Mouse (Mus musculus) erythroblast, embryonic 14.5 days (primary cell): ENCODE results near the gene Otub2.

Experiments used
- GATA1 ChIP-seq: IDR thresholded peaks from 2 replicates; pipeline ENCODE4 v1.6.1; 2012; ENCODE audit warnings: low read length, inconsistent platforms, mixed read lengths
- TAL1 ChIP-seq: IDR thresholded peaks from 3 replicates; pipeline ENCODE4 v1.6.1; 2012; ENCODE audit warnings: low read length, inconsistent platforms, mixed read lengths

DNA sequence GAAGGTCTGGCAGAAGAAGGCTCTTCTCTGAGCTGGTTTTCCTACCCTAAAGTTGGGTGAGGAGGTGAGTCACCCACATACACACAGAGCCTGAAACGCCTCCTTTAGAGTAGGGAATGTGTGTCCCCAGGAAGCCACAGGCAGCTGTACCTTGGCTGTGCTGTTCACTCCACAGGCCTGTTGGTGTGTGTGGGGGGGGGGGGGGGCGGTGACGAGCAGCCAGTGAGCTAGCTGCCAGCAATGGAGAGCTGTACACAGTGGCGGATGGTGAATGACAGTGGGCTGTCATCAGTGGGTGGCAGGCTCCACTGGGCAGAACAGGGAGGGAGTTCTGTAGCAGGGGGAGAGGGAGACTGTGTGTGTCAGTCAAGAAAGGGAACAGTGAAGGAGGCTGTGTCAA is 11.7 kb upstream of the Otub2 start:
- no peak for TF ChIP-seq TAL1
- no peak for TF ChIP-seq GATA1
